Mouse (Mus musculus) embryonic fibroblast, embryonic 13.5 days (primary cell): ENCODE data around the gene Ntmt1.

Source experiments
- CTCF ChIP-seq: IDR thresholded peaks from 2 replicates; pipeline ENCODE4 v1.5.1; 2011; ENCODE audit warnings: mild to moderate bottlenecking, control low read depth, low read length, moderate library complexity, borderline replicate concordance; ENCODE audit not compliant: insufficient read depth
- POLR2A ChIP-seq: IDR thresholded peaks from 2 replicates; pipeline ENCODE4 v1.6.1; 2011; ENCODE audit warnings: low read depth, mild to moderate bottlenecking, control low read depth, low read length, moderate library complexity

GRCm38 (mm10) chr2:30766446-30766845 lies 41.2 kb upstream of the Ntmt1 start:
- no peak for TF ChIP-seq CTCF
- no peak for TF ChIP-seq POLR2A
